Mouse (Mus musculus): ENCODE measurements at regions not wholly inside any gene's neighbourhood (a gene's known extent, or its start where the extent isn't known, plus 50 kb on each side); places are given as distances from the start of the nearest gene placed in this dataset.

DNA sequence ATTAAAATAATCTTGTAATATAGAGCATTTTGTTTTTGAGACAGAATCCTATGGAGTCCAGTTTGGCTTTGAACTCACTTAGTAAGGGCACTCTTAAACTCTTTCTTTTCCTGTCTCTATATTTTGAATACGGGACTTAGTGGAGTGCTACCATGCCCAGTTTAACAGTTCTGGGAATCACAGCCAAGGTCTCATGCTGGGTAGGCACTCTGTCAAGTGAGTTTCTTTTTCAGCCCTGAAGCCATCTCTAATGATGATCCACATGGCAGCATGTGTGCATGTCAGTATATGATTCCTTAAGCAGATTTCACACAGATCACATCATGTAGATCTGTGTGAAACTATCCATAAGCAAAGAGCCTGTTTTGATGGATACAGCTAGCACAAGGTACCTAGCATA is 113.6 kb upstream of the Rnd3 start:
- intact Hi-C loops (cut with DNase I): loop anchor here (10.0 kb wide), 1 partner anchor 948 kb away; no protein-coding TSS in a partner anchor
- no peak for DNase-seq

DNA sequence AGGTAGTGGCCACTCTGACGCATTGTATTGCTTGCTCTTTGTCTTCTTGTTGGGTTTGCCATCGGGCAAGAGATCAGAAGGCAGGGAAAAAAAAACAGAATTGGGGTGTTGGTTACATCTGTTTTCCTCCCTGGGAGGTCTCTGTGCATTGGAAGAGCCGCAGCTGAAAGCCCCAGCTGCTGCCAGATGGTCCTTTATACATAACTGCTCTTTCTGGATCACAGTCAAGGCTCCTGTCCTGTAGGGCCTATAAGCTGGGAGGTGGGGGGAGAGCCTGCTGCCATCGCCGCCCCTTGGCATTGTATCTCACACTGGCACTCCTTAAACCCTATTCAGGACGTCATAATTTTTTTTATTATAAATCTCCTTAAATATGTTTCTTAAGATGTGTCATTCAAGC is 101.9 kb upstream of the Rnd3 start:
- no peak for DNase-seq
- intact Hi-C loops (cut with DNase I): no loop called here

DNA sequence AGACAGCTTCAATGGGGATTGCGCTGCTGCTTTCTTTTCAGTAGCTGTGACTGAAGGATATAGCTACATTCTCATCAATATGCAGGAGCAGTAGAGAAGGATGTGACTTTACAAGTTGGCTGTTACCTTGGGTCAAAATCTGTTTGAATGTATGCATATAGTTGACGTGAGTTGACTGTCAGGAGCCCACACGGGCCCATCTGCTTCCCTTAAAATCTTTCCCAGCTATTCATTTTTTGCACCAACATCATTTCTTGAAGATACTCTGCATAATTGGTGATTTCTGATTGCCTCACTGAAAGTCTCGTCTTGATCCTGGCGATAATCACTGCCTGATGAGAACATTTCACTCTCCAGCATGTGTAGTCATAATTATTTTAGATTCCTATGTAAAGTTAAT is 92.7 kb upstream of the Rnd3 start:
- no peak for DNase-seq
- intact Hi-C loops (cut with DNase I): no loop called here

DNA sequence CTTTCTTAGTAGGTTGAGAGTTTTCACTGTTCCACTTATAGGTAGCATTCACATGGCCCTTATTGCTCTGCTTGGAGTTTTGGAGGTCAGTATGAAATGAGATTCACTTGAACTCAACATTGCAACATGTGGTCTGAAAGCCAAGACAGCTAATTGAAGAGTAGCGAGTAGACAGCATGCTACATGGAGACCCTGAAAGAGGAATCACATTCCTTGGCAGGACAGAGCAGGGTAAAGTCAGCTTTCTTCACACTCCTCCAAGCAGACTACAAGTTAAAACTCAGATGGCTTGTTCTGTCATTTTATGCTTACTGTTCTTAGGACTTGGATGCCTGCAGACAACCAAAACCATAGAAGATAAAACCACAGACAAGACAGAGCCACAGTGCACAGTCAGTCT is 91.1 kb upstream of the Rnd3 start:
- DNase-seq: no peak
- intact Hi-C loops (cut with DNase I): no loop called here

DNA sequence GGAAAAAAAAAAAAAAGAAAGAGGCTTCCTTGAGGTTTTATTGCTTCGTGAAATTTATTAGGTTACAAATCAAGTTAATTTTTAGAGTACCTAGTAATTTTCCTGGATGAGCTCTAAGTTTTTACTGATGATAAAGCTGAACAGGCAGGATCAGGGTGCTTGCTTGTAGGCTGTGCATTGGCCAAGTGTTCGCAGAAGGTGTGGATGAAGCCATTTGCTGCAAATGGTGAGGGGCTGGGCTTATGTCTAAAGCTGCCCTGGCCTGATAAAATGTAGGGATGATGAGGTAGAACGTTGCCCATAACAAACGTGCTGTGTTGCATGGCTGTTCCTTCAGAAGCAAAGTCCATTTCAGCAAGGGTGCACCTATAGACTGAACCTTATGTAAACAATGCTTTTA is 90.1 kb upstream of the Rnd3 start:
- DNase-seq: no peak
- intact Hi-C loops (cut with DNase I): no loop called here

DNA sequence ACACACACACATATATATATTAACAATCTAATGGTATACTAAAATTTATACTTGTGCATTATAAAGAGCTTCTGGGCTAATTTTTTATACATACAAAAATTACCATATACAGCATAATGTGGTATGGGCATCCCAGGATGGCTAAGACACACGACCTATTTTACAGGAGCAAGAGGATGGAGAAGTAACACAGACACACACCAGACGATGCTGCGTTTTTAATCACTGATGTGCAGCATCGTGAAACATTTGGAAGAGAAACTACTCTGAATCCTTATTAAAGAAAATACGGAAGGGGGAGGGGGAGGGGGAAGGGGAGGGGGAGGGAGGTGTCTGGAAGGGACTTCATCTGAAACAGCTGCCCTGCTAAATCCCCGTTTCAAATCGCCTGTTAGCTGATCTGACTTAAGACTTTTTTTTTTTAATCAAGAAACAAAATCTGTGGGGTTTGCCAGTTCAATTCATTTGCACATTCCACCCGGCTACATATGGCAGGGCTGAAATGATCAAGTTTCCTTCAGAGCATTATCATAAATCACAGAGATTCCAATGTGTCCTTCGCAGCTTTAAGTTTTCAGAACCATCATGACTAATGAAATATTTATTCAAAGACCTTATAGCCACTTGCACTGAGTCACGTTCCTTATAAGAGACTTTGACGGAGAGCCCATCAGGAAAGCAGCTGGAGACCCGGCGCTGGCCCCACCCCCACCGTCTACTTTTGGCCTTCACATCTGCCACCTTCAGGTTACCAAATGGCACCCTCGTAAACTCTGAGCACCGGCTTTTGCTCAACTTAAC is 89.4 kb upstream of the Rnd3 start:
- intact Hi-C loops (cut with DNase I): no loop called here
- DNase-seq: no peak

DNA sequence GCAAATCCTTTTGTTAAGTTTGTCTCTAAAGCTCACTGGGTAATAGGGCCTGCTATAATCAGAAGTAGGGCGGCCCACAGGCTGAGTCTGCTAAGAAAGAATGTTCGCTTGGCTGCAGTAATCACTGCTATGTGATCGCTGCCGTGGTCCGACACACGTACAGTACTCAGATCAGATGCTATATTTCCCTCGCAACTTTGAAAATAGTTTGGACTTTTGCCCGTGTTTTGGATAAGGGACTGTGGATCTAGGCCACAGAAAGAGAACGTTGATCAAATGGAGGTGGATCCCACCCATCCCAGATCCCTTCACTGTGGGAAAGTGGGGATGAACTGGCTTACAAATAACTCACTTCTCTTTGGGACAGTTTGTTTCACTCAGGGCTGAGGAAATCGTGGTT is 88.5 kb upstream of the Rnd3 start:
- intact Hi-C loops (cut with DNase I): no loop called here
- no peak for DNase-seq

DNA sequence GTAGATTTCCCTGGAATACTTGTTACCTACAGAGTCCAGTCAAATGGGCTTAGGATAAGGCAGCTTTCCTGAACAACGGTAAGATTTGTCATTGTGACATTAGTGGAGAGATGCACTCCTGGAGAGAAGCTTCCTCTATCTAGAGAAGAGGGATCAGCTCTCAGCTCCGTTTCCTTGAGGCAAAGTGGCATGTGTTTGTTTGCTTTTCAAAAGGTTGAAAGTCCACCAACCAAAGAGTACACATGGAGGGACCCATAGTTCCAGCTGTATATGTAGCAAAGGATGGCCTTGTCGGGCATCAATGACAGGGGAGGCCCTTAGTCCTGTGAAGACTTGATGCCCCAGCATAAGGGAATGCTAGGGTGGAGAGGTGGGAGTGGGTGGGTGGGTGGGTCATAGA is 87.9 kb upstream of the Rnd3 start:
- intact Hi-C loops (cut with DNase I): no loop called here

DNA sequence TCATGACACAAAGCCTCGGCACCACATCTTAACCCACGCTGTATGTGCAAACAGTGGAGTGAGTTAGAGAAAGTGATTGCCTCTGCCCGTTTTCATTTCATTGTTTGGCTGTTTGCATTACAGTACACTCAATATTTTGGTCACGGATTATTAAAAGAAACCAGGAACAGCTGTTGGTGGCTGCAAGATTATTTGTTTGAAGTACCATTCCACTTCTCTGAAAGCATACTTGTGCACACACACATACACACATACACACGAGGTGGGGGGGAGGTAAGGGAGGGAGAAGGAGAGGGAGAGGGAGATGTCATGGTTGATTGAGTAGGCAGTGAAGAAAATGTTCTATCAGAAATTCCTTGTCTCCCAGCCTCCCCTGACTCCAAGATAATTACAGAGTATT is 85.5 kb upstream of the Rnd3 start:
- intact Hi-C loops (cut with DNase I): no loop called here
- DNase-seq: no peak

More for the DNA sequence above, 87.9 kb upstream of the Rnd3 start:
- DNase-seq: no peak

DNA sequence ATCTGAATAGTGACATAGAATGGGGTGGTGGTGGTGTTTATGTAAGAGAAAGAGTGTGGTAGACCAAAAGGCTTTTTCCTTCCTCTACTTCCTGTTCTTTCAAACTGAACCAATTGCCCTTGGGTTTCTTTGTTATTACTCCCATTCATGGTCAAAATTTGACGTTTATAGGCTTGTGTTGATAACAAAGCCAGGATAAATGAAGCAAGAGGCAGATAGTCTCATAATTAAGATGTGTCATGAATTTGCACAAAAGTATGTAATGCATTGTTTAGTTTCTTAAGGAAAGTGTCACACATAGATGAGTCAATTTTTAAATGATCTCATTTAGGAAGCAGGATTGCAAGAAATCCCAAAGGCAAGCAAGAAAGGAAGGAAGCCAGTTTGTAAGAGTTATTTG is 73.9 kb upstream of the Rnd3 start:
- DNase-seq: no peak
- intact Hi-C loops (cut with DNase I): no loop called here

DNA sequence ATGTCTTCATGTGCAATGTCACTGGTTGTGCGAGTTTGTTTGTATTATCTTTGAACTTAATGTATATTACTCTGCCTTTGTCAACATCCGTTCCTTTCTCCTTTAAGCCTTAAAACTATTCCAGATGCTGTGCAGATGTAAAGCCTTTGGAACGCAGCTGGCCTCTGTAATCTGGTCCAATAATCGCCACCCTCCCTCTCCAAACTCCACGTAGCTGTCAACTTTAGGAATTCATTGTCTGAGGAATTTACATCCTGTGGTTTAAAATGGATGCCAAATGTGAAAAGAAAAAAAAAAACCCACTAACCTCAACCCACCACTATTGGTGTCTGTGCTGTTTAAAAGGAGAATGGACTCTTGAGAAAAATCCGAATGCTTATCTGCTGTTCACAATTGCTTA is 70.8 kb upstream of the Rnd3 start:
- DNase-seq: no peak
- intact Hi-C loops (cut with DNase I): no loop called here

DNA sequence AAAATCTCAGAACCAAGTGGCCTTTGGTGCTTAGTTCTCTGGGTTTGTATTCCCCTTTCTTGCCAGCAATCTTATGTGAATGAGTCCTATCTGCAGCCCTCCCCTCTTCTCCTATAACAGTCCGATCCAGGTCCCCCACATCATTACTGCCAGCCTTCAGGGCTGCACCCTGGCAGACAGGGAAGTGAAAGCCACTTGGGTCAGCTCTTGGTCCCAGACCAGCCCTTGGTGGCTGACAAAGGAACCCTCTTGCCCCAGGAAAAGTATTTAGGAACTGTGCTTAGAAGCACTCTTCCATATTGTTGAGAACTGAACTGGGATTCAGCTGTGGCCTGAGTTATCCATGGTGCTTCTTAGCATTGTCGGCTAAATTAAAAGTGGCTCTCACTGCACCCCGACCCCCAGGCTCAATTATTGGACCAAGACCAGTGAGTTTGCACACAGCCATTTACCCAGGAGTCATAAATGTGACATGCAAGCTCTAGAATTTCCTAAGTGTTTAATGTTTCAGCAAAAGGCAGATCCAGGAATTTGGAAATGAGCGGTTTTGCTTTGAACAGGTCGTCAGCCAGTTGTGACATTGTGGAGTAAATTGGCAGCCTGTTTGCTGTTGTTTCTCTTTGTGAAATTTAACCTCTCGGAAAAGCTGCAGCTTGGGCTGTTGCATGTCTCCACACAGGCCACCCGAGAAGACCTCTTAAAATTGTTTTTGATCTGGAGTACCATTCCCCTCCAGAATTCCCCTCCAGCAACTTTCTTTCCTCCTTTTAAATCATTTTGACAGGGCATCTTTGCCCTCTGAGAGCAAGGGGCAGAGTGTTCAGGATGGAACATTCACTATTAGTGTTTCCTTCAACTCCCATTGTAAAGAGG is 58.5 kb upstream of the Rnd3 start:
- intact Hi-C loops (cut with DNase I): no loop called here
- no peak for DNase-seq

DNA sequence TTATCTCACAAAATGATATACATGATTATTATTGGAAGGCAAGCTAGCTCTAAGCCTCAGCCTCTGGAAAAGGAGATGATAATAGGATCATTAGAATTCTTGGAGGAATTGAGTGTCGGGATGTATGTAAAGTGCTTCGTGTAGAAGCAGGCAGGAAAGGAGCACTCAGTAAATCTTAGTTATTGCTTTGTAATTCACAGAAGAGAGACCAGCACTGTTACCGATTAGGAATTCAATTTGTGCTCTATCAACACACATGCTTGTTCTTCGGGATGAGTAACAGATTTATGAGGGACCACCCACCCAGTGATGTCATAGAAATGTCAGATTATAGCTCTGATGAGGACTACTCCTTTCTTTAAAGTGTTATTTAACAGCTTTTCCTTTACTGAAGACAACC is 57.4 kb upstream of the Rnd3 start:
- intact Hi-C loops (cut with DNase I): no loop called here
- DNase-seq: no peak
